Mouse (Mus musculus): Measurements from ENCODE around the gene Cftr. TPM values are rescaled to one million over a fixed set of nuclear protein-coding genes. Genes with fewer than 3 reads are reported as not detected.

Cftr gene
- total RNA-seq (2014; rRNA removed; ENCODE audit: low replicate concordance): 0.23 TPM in 1 of 2 replicates, not detected in the other
- 0.01 and 0.04 TPM in 2 replicates for polyA plus RNA-seq (2015; fragmentation: Nextera tagmentation; extraction: Ambion mirVana)

GRCm38 (mm10) chr6:18170311-18170922 is at the start of gene Cftr:
TSS of gene Cftr (plus strand) at chr6:18170687.
- 2% methylated on average over 45 of the region's 45 CpGs for WGBS
- H3K9ac ChIP-seq (replicated peaks; ENCODE audit: low read depth, low read length): peak within 1 kb of the TSS; percentile 53
- no peak within 1 kb of the TSS for H3K27ac ChIP-seq (ENCODE audit: low read depth)
- TF ChIP-seq CTCF (IDR thresholded peaks at IDR 0.05; ENCODE audit: low read depth): no peak
- no peak for TF ChIP-seq EP300 (IDR thresholded peaks at IDR 0.05; ENCODE audit: low read depth)
- ATAC-seq (ENCODE audit: insufficient read depth, low read depth) (no peak), DNase-seq (ENCODE audit: low spot score) (no peak)
- peak within 1 kb of the TSS; percentile 94 for H3K4me2 ChIP-seq (ENCODE audit: low read depth, low read length)
- H3K4me3 ChIP-seq (ENCODE audit: low read depth, low read length): peak within 1 kb of the TSS; percentile 53
- no peaks in the 10 kb centered on the region for H3K36me3 ChIP-seq (replicated peaks; ENCODE audit: control insufficient read depth, insufficient read depth, low read length)
- H3K9me3 ChIP-seq (replicated peaks; ENCODE audit: control insufficient read depth, low read length): no peaks in the 10 kb centered on the region
- no peaks in the 10 kb centered on the region for H3K4me1 ChIP-seq (ENCODE audit: control insufficient read depth, insufficient read depth)
- H3K27me3 ChIP-seq (ENCODE audit: control insufficient read depth, insufficient read depth, low read length): 0 out of 2 replicates have a peak, but pooled peaks cover 7% of the 10 kb centered on the region

DNA sequence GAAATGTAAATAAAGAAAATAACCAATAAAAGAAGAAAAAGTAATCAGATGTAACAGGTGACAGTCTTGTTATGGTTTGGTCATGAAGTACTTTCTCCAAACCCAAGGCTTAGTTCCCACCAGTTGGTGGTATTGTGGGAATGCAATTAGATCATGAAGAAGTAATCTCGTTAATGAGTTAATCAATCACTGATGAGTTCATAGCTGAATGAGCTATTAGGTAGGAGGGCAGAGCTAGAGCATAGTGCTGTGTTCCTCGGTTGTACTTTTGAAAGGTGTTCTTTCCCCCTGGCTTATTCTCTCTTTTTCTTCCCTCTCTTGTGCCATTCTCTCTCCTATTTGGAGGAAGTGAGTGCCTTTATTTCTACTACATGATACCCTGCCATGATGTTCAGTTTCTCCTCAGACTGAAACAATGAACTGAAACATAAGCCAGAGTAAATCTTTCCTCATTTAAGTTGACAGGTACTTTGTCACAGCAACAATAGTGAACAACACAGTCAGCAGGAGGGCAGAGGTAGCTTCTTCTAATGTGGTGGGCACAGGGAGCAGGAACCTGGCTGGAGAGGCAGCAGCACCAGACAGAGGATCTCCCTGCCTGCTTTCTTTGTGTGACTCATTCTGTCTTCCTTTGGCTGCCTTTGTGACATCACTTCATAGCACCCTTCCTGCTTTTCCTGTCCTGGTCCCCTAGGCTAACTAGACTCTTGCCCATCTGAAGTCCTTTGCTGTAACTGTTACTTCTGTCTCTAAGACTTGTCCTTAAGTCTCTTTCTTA is 43.1 kb upstream of the Cftr start:
- TF ChIP-seq EP300 (IDR thresholded peaks at IDR 0.05; ENCODE audit: low read depth) (no peak), CTCF (IDR thresholded peaks at IDR 0.05; ENCODE audit: low read depth) (no peak)
- WGBS: 70% methylated on average over 2 of the region's 2 CpGs
- no peak for DNase-seq (ENCODE audit: low spot score)
- Histone ChIP-seq H3K9ac (replicated peaks; ENCODE audit: low read depth, low read length) (no peak overlapping the region), H3K4me1 (ENCODE audit: control insufficient read depth, insufficient read depth) (no peaks in the 10 kb centered on the region), H3K4me3 (ENCODE audit: low read depth, low read length) (no peak overlapping the region), H3K27me3 (ENCODE audit: control insufficient read depth, insufficient read depth, low read length) (no peaks in the 10 kb centered on the region), H3K36me3 (replicated peaks; ENCODE audit: control insufficient read depth, insufficient read depth, low read length) (no peaks in the 10 kb centered on the region), H3K27ac (ENCODE audit: low read depth) (no peak overlapping the region), H3K4me2 (ENCODE audit: low read depth, low read length) (no peak overlapping the region), H3K9me3 (replicated peaks; ENCODE audit: control insufficient read depth, low read length) (no peaks in the 10 kb centered on the region)
- no peak for ATAC-seq (ENCODE audit: insufficient read depth, low read depth)

GRCm38 (mm10) chr6:18128059-18128458 is 42.4 kb upstream of the Cftr start:
- no peaks in the 10 kb centered on the region for H3K36me3 ChIP-seq (replicated peaks; ENCODE audit: control insufficient read depth, insufficient read depth, low read length)
- H3K27ac ChIP-seq (ENCODE audit: low read depth): no peak overlapping the region
- no peaks in the 10 kb centered on the region for H3K4me1 ChIP-seq (ENCODE audit: control insufficient read depth, insufficient read depth)
- H3K9me3 ChIP-seq (replicated peaks; ENCODE audit: control insufficient read depth, low read length): no peaks in the 10 kb centered on the region
- no peak for ATAC-seq (ENCODE audit: insufficient read depth, low read depth)
- no peak overlapping the region for H3K9ac ChIP-seq (replicated peaks; ENCODE audit: low read depth, low read length)
- H3K4me2 ChIP-seq (ENCODE audit: low read depth, low read length): no peak overlapping the region
- no peaks in the 10 kb centered on the region for H3K27me3 ChIP-seq (ENCODE audit: control insufficient read depth, insufficient read depth, low read length)
- no peak for TF ChIP-seq EP300 (IDR thresholded peaks at IDR 0.05; ENCODE audit: low read depth)
- TF ChIP-seq CTCF (IDR thresholded peaks at IDR 0.05; ENCODE audit: low read depth): no peak
- WGBS: 66% methylated on average over 4 of the region's 4 CpGs
- no peak for DNase-seq (ENCODE audit: low spot score)
- H3K4me3 ChIP-seq (ENCODE audit: low read depth, low read length): no peak overlapping the region

DNA sequence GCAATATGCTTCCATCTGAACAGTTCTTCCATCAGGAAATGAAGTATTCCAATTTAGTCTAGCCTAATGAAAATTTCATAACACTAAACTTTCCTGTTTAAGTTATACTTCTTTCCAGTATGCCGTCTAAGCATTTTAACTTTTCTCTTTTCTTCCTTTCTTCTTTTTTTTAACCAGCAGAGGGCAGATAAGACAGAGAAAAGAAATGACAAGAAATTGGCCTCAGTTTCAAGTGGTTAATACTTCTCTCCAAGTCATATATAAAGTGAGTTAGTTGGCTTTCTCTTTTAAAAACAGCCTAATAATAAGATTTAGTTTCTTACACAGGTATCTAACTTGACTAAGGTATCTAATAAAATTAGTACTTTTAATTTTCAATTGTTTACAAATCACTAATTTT is 35.2 kb upstream of the Cftr start:
- H3K4me2 ChIP-seq (ENCODE audit: low read depth, low read length): no peak overlapping the region
- H3K27ac ChIP-seq (ENCODE audit: low read depth): no peak overlapping the region
- no peaks in the 10 kb centered on the region for H3K4me1 ChIP-seq (ENCODE audit: control insufficient read depth, insufficient read depth)
- DNase-seq (ENCODE audit: low spot score) (no peak), ATAC-seq (ENCODE audit: insufficient read depth, low read depth) (no peak)
- TF ChIP-seq EP300 (IDR thresholded peaks at IDR 0.05; ENCODE audit: low read depth) (no peak), CTCF (IDR thresholded peaks at IDR 0.05; ENCODE audit: low read depth) (no peak)
- H3K4me3 ChIP-seq (ENCODE audit: low read depth, low read length): no peak overlapping the region
- no peaks in the 10 kb centered on the region for H3K9me3 ChIP-seq (replicated peaks; ENCODE audit: control insufficient read depth, low read length)
- no peaks in the 10 kb centered on the region for H3K27me3 ChIP-seq (ENCODE audit: control insufficient read depth, insufficient read depth, low read length)
- H3K9ac ChIP-seq (replicated peaks; ENCODE audit: low read depth, low read length): no peak overlapping the region
- H3K36me3 ChIP-seq (replicated peaks; ENCODE audit: control insufficient read depth, insufficient read depth, low read length): no peaks in the 10 kb centered on the region
- WGBS: 42% methylated on average over 1 of the region's 1 CpGs

DNA sequence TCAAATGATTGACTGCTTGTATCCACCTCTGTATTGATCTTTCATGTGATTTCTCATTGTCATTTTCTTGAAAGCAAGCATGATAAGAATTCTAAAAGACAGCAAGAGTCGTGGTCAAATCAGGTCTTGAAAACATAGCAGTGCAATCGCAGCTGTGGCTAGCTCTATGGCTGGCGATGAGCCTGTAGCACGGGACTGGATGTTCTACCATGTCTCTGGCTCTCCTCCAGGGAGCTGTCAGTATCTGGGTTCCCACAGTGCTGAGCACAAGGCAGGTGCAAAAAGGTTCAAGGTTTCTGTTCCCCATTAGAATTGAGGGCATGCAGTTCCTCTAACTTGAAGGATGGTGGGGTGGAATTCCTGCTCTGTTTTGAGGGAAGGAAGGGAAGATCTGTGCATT is 17.5 kb upstream of the Cftr start:
- DNase-seq (ENCODE audit: low spot score): peak; percentile 43
- no peak for TF ChIP-seq EP300 (IDR thresholded peaks at IDR 0.05; ENCODE audit: low read depth)
- peak; percentile 66; the same call in 1 of the 2 replicates for ATAC-seq (ENCODE audit: insufficient read depth, low read depth)
- H3K27me3 ChIP-seq (ENCODE audit: control insufficient read depth, insufficient read depth, low read length): no peaks in the 10 kb centered on the region
- H3K36me3 ChIP-seq (replicated peaks; ENCODE audit: control insufficient read depth, insufficient read depth, low read length): no peaks in the 10 kb centered on the region
- no peak overlapping the region for H3K4me3 ChIP-seq (ENCODE audit: low read depth, low read length)
- no peak overlapping the region for H3K4me2 ChIP-seq (ENCODE audit: low read depth, low read length)
- no peaks in the 10 kb centered on the region for H3K9me3 ChIP-seq (replicated peaks; ENCODE audit: control insufficient read depth, low read length)
- no peak overlapping the region for H3K9ac ChIP-seq (replicated peaks; ENCODE audit: low read depth, low read length)
- no peak overlapping the region for H3K27ac ChIP-seq (ENCODE audit: low read depth)
- H3K4me1 ChIP-seq (ENCODE audit: control insufficient read depth, insufficient read depth): no peaks in the 10 kb centered on the region
- WGBS: 27% methylated on average over 4 of the region's 4 CpGs

Data from heart, postnatal 0 days (tissue).